Mouse (Mus musculus) MEL (cell line): ENCODE data around the gene Dok4. TPM values are rescaled to one million over a fixed set of nuclear protein-coding genes. Genes with fewer than 3 reads are reported as not detected.
"Not testable (repeated sequence)": the region's sequence is repeated elsewhere in the genome, so short reads cannot be mapped to it uniquely, and the experiment has no call there.

Experiments
- DNase-seq: peaks from one replicate; pipeline ENCODE4 v3.0.0; 2011; ENCODE audit warnings: low read depth, low spot score
- H3K27ac ChIP-seq: 2 replicates; pipeline ENCODE4 v1.5.1; 2012; ENCODE audit warnings: low read depth, mild to moderate bottlenecking, control low read depth, low read length, moderate library complexity; ENCODE audit not compliant: control insufficient read depth
- H3K27me3 ChIP-seq, 2 experiments: fragments of 150-350 bp in 1 of 2; sonication (generic) in 1 of 2; 2 replicates each; pipeline ENCODE4 v1.6.1; 2012; ENCODE audit warnings: low read length in 2 of 2, mild to moderate bottlenecking in 2 of 2, improper control_type of control experiment in 1 of 2, moderate library complexity in 1 of 2; ENCODE audit not compliant: insufficient read depth in 2 of 2, control insufficient read depth in 1 of 2
- H3K36me3 ChIP-seq, 2 experiments: 2 replicates each; pipeline ENCODE4 v1.6.1; 2012 to 2014; ENCODE audit warnings: low read length in 2 of 2, improper control_type of control experiment in 1 of 2, inconsistent platforms in 1 of 2, mild to moderate bottlenecking in 1 of 2; ENCODE audit not compliant: insufficient read depth in 2 of 2, control insufficient read depth in 1 of 2
- H3K4me1 ChIP-seq, 2 experiments: fragments of 150-350 bp in 1 of 2; sonication (generic) in 1 of 2; 2 replicates each; pipeline ENCODE4 v1.6.1; 2012; ENCODE audit warnings: low read length in 2 of 2, improper control_type of control experiment in 1 of 2, mild to moderate bottlenecking in 1 of 2; ENCODE audit not compliant: insufficient read depth in 2 of 2, control insufficient read depth in 1 of 2
- H3K4me3 ChIP-seq, 2 experiments: fragments of 150-350 bp in 1 of 2; sonication (generic) in 1 of 2; 2 replicates each; pipeline ENCODE4 v1.5.1; 2012; ENCODE audit warnings: low read depth in 2 of 2, low read length in 2 of 2, mild to moderate bottlenecking in 2 of 2, moderate library complexity in 2 of 2, control low read depth in 1 of 2, improper control_type of control experiment in 1 of 2; ENCODE audit not compliant: control insufficient read depth in 1 of 2, insufficient read depth in 1 of 2
- H3K79me2 ChIP-seq: 2 replicates; pipeline ENCODE4 v1.6.1; 2012; ENCODE audit warnings: mild to moderate bottlenecking, low read length, moderate library complexity; ENCODE audit not compliant: control insufficient read depth, poor library complexity, insufficient read depth
- H3K9ac ChIP-seq: 2 replicates; pipeline ENCODE4 v1.6.1; 2012; ENCODE audit warnings: low read depth, mild to moderate bottlenecking, control low read depth, low read length, moderate library complexity; ENCODE audit not compliant: control insufficient read depth, poor library complexity, severe bottlenecking
- H3K9me3 ChIP-seq: fragments of 150-350 bp; sonication (generic); replicated peaks from 2 replicates; pipeline ENCODE4 v1.6.1; 2012; ENCODE audit warnings: mild to moderate bottlenecking, low read length, improper control_type of control experiment, moderate library complexity; ENCODE audit not compliant: insufficient read depth
- BHLHE40 ChIP-seq: IDR thresholded peaks from 2 replicates; pipeline ENCODE4 v1.6.1; 2012; ENCODE audit warnings: low read depth, mild to moderate bottlenecking, inconsistent platforms, low read length, improper control_type of control experiment, borderline replicate concordance
- CHD1 ChIP-seq: IDR thresholded peaks from 2 replicates; pipeline ENCODE4 v1.6.1; 2012; ENCODE audit warnings: low read depth, mild to moderate bottlenecking, inconsistent platforms, low read length, improper control_type of control experiment
- EP300 ChIP-seq, 2 experiments: IDR thresholded peaks; 2 replicates each; pipeline ENCODE4 v1.6.1; 2011; ENCODE audit warnings: improper control_type of control experiment in 2 of 2, low read length in 2 of 2, low read depth in 1 of 2, mild to moderate bottlenecking in 1 of 2
- GABPA ChIP-seq: IDR thresholded peaks from 2 replicates; pipeline ENCODE4 v1.6.1; 2012; ENCODE audit warnings: low read depth, mild to moderate bottlenecking, inconsistent platforms, low read length, improper control_type of control experiment, moderate library complexity
- HCFC1 ChIP-seq: IDR thresholded peaks from 2 replicates; pipeline ENCODE4 v1.6.1; 2012; ENCODE audit warnings: low read depth, mild to moderate bottlenecking, inconsistent platforms, low read length, improper control_type of control experiment, moderate library complexity
- MAFK ChIP-seq: IDR thresholded peaks from 2 replicates; pipeline ENCODE4 v1.6.1; 2011; ENCODE audit warnings: low read depth, mild to moderate bottlenecking, low read length, improper control_type of control experiment, borderline replicate concordance
- MAX ChIP-seq: IDR thresholded peaks from 2 replicates; pipeline ENCODE4 v1.6.1; 2011; ENCODE audit warnings: low read length, improper control_type of control experiment
- MXI1 ChIP-seq: IDR thresholded peaks from 2 replicates; pipeline ENCODE4 v1.6.1; 2011; ENCODE audit warnings: mild to moderate bottlenecking, low read depth, low read length, improper control_type of control experiment
- POLR2AphosphoS2 ChIP-seq: IDR thresholded peaks from 2 replicates; pipeline ENCODE4 v1.6.1; 2011; ENCODE audit warnings: low read length, improper control_type of control experiment
- SIN3A ChIP-seq: IDR thresholded peaks from 2 replicates; pipeline ENCODE4 v1.6.1; 2012; ENCODE audit warnings: low read length, improper control_type of control experiment, inconsistent platforms
- SMC3 ChIP-seq: IDR thresholded peaks from 2 replicates; pipeline ENCODE4 v1.6.1; 2011; ENCODE audit warnings: low read depth, low read length, improper control_type of control experiment
- TBP ChIP-seq: IDR thresholded peaks from 2 replicates; pipeline ENCODE4 v1.8.0; 2011; ENCODE audit warnings: low read depth, low read length, improper control_type of control experiment
- TCF12 ChIP-seq: IDR thresholded peaks from 2 replicates; pipeline ENCODE4 v1.6.1; 2014; ENCODE audit warnings: low read depth, mild to moderate bottlenecking, inconsistent platforms, low read length, improper control_type of control experiment, moderate library complexity
- UBTF ChIP-seq: IDR thresholded peaks from 2 replicates; pipeline ENCODE4 v1.6.1; 2012; ENCODE audit warnings: low read depth, mild to moderate bottlenecking, inconsistent platforms, low read length, improper control_type of control experiment, moderate library complexity, borderline replicate concordance; ENCODE audit not compliant: insufficient read depth
- USF1 ChIP-seq: IDR thresholded peaks from 2 replicates; pipeline ENCODE4 v1.6.1; 2014; ENCODE audit warnings: low read depth, mild to moderate bottlenecking, inconsistent platforms, low read length, improper control_type of control experiment, moderate library complexity
- USF2 ChIP-seq, 2 experiments: IDR thresholded peaks; 2 replicates each; pipeline ENCODE4 v1.6.1; 2011 to 2012; ENCODE audit warnings: improper control_type of control experiment in 2 of 2, low read length in 2 of 2, borderline replicate concordance in 1 of 2, inconsistent platforms in 1 of 2, low read depth in 1 of 2, mild to moderate bottlenecking in 1 of 2; ENCODE audit not compliant: insufficient read depth in 1 of 2
- ZKSCAN1 ChIP-seq: IDR thresholded peaks from 2 replicates; pipeline ENCODE4 v1.6.1; 2012; ENCODE audit warnings: low read depth, mild to moderate bottlenecking, inconsistent platforms, low read length, improper control_type of control experiment, moderate library complexity
- ZMIZ1 ChIP-seq: IDR thresholded peaks from 2 replicates; pipeline ENCODE4 v1.6.1; 2012; ENCODE audit warnings: low read depth, mild to moderate bottlenecking, inconsistent platforms, low read length, improper control_type of control experiment, moderate library complexity
- ZNF384 ChIP-seq: IDR thresholded peaks from 2 replicates; pipeline ENCODE4 v1.6.1; 2012; ENCODE audit warnings: low read depth, mild to moderate bottlenecking, inconsistent platforms, low read length, improper control_type of control experiment
- polyA plus RNA-seq, 2 experiments: library from polyadenylated mRNA; stranded (reverse) in 1 of 2; unstranded in 1 of 2; fragments of >175 nt in 1 of 2; fragments of >200 nt in 1 of 2; gene quantifications; 2 replicates each; pipeline versions ENCODE4 v1.2.1 to v1.2.4; 2012; ENCODE audit warnings: low replicate concordance in 2 of 2, low read depth in 1 of 2; ENCODE audit not compliant: insufficient read length in 2 of 2, insufficient read depth in 1 of 2, missing spikeins in 1 of 2
- total RNA-seq: library from RNA; depleted of rRNA; stranded (reverse); fragments of 300-350 nt; gene quantifications from 2 replicates; pipeline ENCODE4 v1.2.3, GENCODE M21; 2012

The Dok4 gene
- total and polyA plus RNA-seq, 3 experiments = 1.5 to 3.2 TPM; not detected in 1

DNA sequence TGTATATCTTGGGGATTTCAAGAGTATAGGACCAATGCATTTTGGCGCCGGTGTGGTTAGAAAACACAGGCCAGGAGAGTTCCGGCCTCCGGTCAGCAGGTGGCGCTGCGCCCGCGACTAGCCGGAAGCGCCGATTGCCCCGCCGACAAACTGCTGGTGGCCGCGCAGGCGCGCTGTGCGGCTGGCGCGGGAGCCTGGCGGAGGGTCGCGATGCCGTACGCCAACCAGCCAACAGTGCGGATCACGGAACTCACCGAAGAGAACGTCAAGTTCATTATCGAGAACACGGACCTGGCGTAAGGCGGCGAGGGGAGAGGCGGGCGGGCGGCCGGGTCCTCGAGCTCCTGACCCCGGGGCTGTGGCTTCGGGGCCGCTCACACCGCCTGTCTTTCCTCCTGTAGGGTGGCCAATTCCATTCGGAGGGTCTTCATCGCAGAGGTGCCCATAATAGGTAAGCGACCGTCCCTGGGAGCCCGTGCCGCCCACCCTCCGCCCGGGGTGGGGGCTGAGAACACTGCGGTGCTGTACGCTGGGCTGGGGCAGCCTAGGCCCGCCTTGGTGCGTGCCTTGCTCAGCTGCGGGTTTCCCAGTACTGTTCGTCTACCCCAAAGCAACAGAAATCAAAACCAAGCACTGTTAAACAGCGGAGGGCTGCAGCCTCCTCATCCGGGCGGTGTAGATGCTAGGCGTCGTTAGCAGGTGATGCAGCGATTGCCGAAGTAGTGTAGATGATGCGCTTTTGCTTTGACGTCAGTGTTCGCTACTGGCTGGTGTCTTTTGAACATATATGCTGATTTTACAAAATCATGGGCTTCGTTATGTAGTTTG lies 18.6 kb downstream of the Dok4 start, which contains the start of gene Polr2c (continued):
- TF ChIP-seq ZMIZ1 = no peak; the same call in 1 of the 2 replicates
- TF ChIP-seq MAX = no peak
- TF ChIP-seq ZNF384 = no peak
- no peak for TF ChIP-seq UBTF
- TF ChIP-seq SMC3 = no peak
- peak; percentile 59 for TF ChIP-seq TCF12
- TF ChIP-seq USF2 (IDR thresholded peaks at IDR 0.05; ENCODE audit: borderline replicate concordance in 1 of 2, insufficient read depth in 1 of 2, low read depth in 1 of 2, low read length in 2 of 2) = no peak
- TF ChIP-seq MXI1 = no peak; the same call in 1 of the 2 replicates
- peak; percentile 90 for TF ChIP-seq HCFC1
- peak; percentile 0; the same call in 1 of the 2 replicates for TF ChIP-seq CHD1
- no peak for TF ChIP-seq ZKSCAN1
- TF ChIP-seq BHLHE40 = no peak
- peak; percentile 63 for TF ChIP-seq SIN3A
- 0 out of 2 replicates have a peak, but pooled peaks have one; percentile 72 for TF ChIP-seq TBP
- peak; percentile 52; the same call in 1 of the 2 replicates for TF ChIP-seq GABPA
- peak; percentile 28; the same call in 1 of the 2 replicates for TF ChIP-seq MAFK
- TF ChIP-seq EP300 (IDR thresholded peaks at IDR 0.05; ENCODE audit: low read depth in 1 of 2, low read length in 2 of 2) = no peak
- TF ChIP-seq, all 39 proteins: peak for 16

GRCm38 (mm10) chr8:94857011-94857345 lies 19.2 kb downstream of the Dok4 start:
- no peaks in the 10 kb centered on the region for H3K27me3 ChIP-seq
- peaks cover 17% of the 10 kb centered on the region for H3K79me2 ChIP-seq
- no peak for DNase-seq
- H3K36me3 ChIP-seq = peaks cover 4 to 10% of the 10 kb centered on the region in 2 experiments
- no peaks in the 10 kb centered on the region for H3K4me1 ChIP-seq
- H3K9ac ChIP-seq = peak overlapping the region; percentile 82
- peak overlapping the region; percentile 32; the same call in 1 of the 2 replicates for H3K27ac ChIP-seq
- TF ChIP-seq GABPA (no peak), MAX (no peak), USF1 (no peak), POLR2AphosphoS2 (no peak), ZMIZ1 (no peak)
- H3K9me3 ChIP-seq = no peaks in the 10 kb centered on the region
- peak overlapping the region; percentile 67 to 97 for H3K4me3 ChIP-seq

GRCm38 (mm10) chr8:94854761-94855160 lies 21.4 kb downstream of the Dok4 start:
- DNase-seq, H3K4me1 ChIP-seq, H3K27me3 ChIP-seq, H3K9me3 ChIP-seq, H3K36me3 ChIP-seq, H3K9ac ChIP-seq, H3K27ac ChIP-seq, H3K4me3 ChIP-seq: not testable (repeated sequence)
- peaks cover 17% of the 10 kb centered on the region for H3K79me2 ChIP-seq
